7 mouse cellular contexts compared by ENCODE assay signal in the genomic region with DNA sequence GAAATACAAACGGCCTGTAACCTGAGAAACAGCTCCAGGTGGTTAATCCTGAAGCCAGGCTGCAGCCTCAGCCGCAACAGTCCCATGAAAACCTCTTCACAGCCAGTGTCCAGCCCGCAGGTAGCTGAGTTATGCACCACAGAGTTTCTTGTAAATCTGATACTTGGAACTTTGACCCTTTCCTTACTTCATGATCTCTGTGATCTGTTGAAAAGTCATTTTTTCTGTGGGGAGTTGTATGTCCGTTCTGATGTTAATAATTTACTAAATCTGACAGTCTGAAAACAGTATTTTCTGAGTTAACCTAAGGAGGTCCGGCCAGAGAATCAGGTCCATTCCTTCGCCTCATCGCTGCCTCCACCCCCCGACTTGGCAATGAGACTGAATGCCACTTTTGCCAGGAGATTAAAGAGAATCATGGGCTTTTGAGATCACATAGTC. TPM values are rescaled to one million over a fixed set of nuclear protein-coding genes. Genes with fewer than 3 reads are reported as not detected.
DNase-seq lines count a peak whose midpoint lies in the region; ATAC-seq and TF ChIP-seq lines count a peak whose summit lies in the region.

No protein-coding gene starts in this region.

- H3K4me2 ChIP-seq in intestine, embryonic 14.5 days (ENCODE audit: low read length), result peak overlapping the region; percentile 82
- H3K4me2 ChIP-seq in liver, embryonic 12.5 days, result peak overlapping the region; percentile 82

- TF ChIP-seq CTCF in thymus, adult 2 months (IDR thresholded peaks at IDR 0.05; ENCODE audit: borderline replicate concordance, control insufficient read depth, extremely low read depth, insufficient read depth, low read length, poor library complexity), result no peak

- H3K4me3 ChIP-seq in intestine, embryonic 14.5 days (ENCODE audit: low read depth, low read length), result peak overlapping the region; percentile 77
- H3K4me3 ChIP-seq in liver, embryonic 12.5 days, result peak overlapping the region; percentile 80; the same call in 1 of the 2 replicates
- no peak overlapping the region for H3K4me3 ChIP-seq in thymus, adult 2 months (ENCODE audit: control insufficient read depth, insufficient read depth, low read length)

- WGBS in intestine, embryonic 14.5 days, result 33% methylated on average over 8 of the region's 8 CpGs
- WGBS in liver, embryonic 12.5 days (ENCODE audit: insufficient replicate concordance), result 62% methylated on average over 8 of the region's 8 CpGs
- 95% methylated on average over 8 of the region's 8 CpGs for WGBS in thymus, adult 2 months

- peaks cover 18% of the 10 kb centered on the region for H3K4me1 ChIP-seq in intestine, embryonic 14.5 days (replicated peaks; ENCODE audit: control insufficient read depth, insufficient read depth, low read length)
- H3K4me1 ChIP-seq in liver, embryonic 12.5 days, result peaks cover 24% of the 10 kb centered on the region
- H3K4me1 ChIP-seq in thymus, adult 2 months (replicated peaks; ENCODE audit: control insufficient read depth, insufficient read depth, low read length), result peaks cover 7% of the 10 kb centered on the region

- no peak for ATAC-seq in intestine, embryonic 14.5 days (replicated peaks; ENCODE audit: low FRiP score, low TSS enrichment, low read depth)
- ATAC-seq in liver, embryonic 12.5 days, result no peak

- H3K36me3 ChIP-seq in intestine, embryonic 14.5 days (ENCODE audit: control insufficient read depth, insufficient read depth, low read length), result peaks cover 7% of the 10 kb centered on the region
- peaks cover 7% of the 10 kb centered on the region for H3K36me3 ChIP-seq in liver, embryonic 12.5 days
- no peaks in the 10 kb centered on the region for H3K36me3 ChIP-seq in thymus, adult 2 months (ENCODE audit: control insufficient read depth, insufficient read depth, low read length)

- no peak for TF ChIP-seq POLR2A in thymus, adult 2 months (IDR thresholded peaks at IDR 0.05; ENCODE audit: control insufficient read depth, extremely low read depth, insufficient read depth, low read length, poor library complexity)

- 0 out of 2 replicates have a peak overlapping the region, but pooled peaks have one; percentile 20 for H3K9ac ChIP-seq in intestine, embryonic 14.5 days (ENCODE audit: low read length)
- H3K9ac ChIP-seq in liver, embryonic 12.5 days, result no peak overlapping the region

- H3K27me3 ChIP-seq in intestine, embryonic 14.5 days (replicated peaks; ENCODE audit: control insufficient read depth, insufficient read depth, low read length), result no peaks in the 10 kb centered on the region
- H3K27me3 ChIP-seq in liver, embryonic 12.5 days (replicated peaks), result no peaks in the 10 kb centered on the region
- no peaks in the 10 kb centered on the region for H3K27me3 ChIP-seq in thymus, adult 2 months (ENCODE audit: control insufficient read depth, insufficient read depth, low read length)

- H3K9me3 ChIP-seq in intestine, embryonic 14.5 days (ENCODE audit: control insufficient read depth, low read length), result no peaks in the 10 kb centered on the region
- no peaks in the 10 kb centered on the region for H3K9me3 ChIP-seq in liver, embryonic 12.5 days (replicated peaks)

- H3K27ac ChIP-seq in intestine, embryonic 14.5 days (ENCODE audit: low read depth), result no peak overlapping the region
- H3K27ac ChIP-seq in liver, embryonic 12.5 days, result no peak overlapping the region
- H3K27ac ChIP-seq in thymus, adult 2 months (ENCODE audit: control insufficient read depth, insufficient read depth, low read length), result no peak overlapping the region

- peak; percentile 3 for DNase-seq in urinary bladder, postnatal 14 days (ENCODE audit: low spot score)
- DNase-seq in urinary bladder, adult 18-20 months (ENCODE audit: low spot score in 2 of 2), result no peak
- no peak for DNase-seq in intestine, embryonic 14.5 days (ENCODE audit: low spot score)
- no peak for DNase-seq in adrenal gland, adult 18-20 months (ENCODE audit: low spot score in 2 of 2)
- DNase-seq in right cerebral cortex, adult 2 months (ENCODE audit: low spot score in 2 of 2), result no peak
- DNase-seq in thymus, adult 2 months, result no peak

RNA-seq across cellular contexts. Expression of gene Bphl, which starts 1.5 kb away (rescaled TPM):
- 40.4 TPM in 2 replicates for polyA plus RNA-seq in intestine, embryonic 14.5 days (2014; fragmentation: Nextera tagmentation; extraction: Ambion mirVana)
- 29.2 and 29.3 TPM in 2 replicates for polyA plus RNA-seq in liver, embryonic 12.5 days (2016; fragmentation: Nextera tagmentation; extraction: Ambion mirVana)
- 10 to 100 TPM; 81.0 to 98.3 TPM for total RNA-seq in adrenal gland, adult 18-20 months (2021)
- 24.7 and 25.9 TPM in 2 replicates for polyA plus RNA-seq in thymus, adult 2 months (2012; rRNA removed)

RNA-seq across cellular contexts. Expression of gene Serpinb6a, which starts 36.3 kb away (rescaled TPM):
- polyA plus RNA-seq in intestine, embryonic 14.5 days (2014; fragmentation: Nextera tagmentation; extraction: Ambion mirVana), result 91.9 and 106 TPM in 2 replicates
- 12.7 and 12.9 TPM in 2 replicates for polyA plus RNA-seq in liver, embryonic 12.5 days (2016; fragmentation: Nextera tagmentation; extraction: Ambion mirVana)
- total RNA-seq in adrenal gland, adult 18-20 months (2021), result 100 to 1,000 TPM; 279 to 624 TPM
- polyA plus RNA-seq in thymus, adult 2 months (2012; rRNA removed), result 48.3 and 50.2 TPM in 2 replicates

RNA-seq across cellular contexts. Expression of gene Ripk1, which starts 36.8 kb away (rescaled TPM):
- polyA plus RNA-seq in intestine, embryonic 14.5 days (2014; fragmentation: Nextera tagmentation; extraction: Ambion mirVana), result 20.3 TPM in 2 replicates
- polyA plus RNA-seq in liver, embryonic 12.5 days (2016; fragmentation: Nextera tagmentation; extraction: Ambion mirVana), result 19.6 and 20.2 TPM in 2 replicates
- total RNA-seq in adrenal gland, adult 18-20 months (2021), result 10 to 100 TPM; 23.6 to 31.1 TPM
- 8.9 and 14.1 TPM in 2 replicates for polyA plus RNA-seq in thymus, adult 2 months (2012; rRNA removed)

RNA-seq across cellular contexts. Expression of gene Tubb2a, which starts 38.9 kb away (rescaled TPM):
- 200 and 219 TPM in 2 replicates for polyA plus RNA-seq in intestine, embryonic 14.5 days (2014; fragmentation: Nextera tagmentation; extraction: Ambion mirVana)
- 67.3 and 68.1 TPM in 2 replicates for polyA plus RNA-seq in liver, embryonic 12.5 days (2016; fragmentation: Nextera tagmentation; extraction: Ambion mirVana)
- 10 to 100 TPM; 35.1 to 85.9 TPM for total RNA-seq in adrenal gland, adult 18-20 months (2021)
- polyA plus RNA-seq in thymus, adult 2 months (2012; rRNA removed), result 469 and 567 TPM in 2 replicates
